Mouse (Mus musculus) adrenal gland, adult 10 weeks (tissue): ENCODE data around the gene Olfr613. TPM values are rescaled to one million over a fixed set of nuclear protein-coding genes. Genes with fewer than 3 reads are reported as not detected.

ENCODE experiments used
- polyA plus RNA-seq: library from polyadenylated mRNA; stranded (reverse); fragments of 350-450 nt; fragmentation: Illumina TruSeq; extraction: RNeasy Lipid Tissue Mini Kit (QIAGEN cat#74804); gene quantifications from one replicate; pipeline ENCODE4 v1.2.3, GENCODE M21; 2014; ENCODE audit warnings: low read depth, low replicate concordance

Gene Olfr613
- polyA plus RNA-seq: not detected

DNA sequence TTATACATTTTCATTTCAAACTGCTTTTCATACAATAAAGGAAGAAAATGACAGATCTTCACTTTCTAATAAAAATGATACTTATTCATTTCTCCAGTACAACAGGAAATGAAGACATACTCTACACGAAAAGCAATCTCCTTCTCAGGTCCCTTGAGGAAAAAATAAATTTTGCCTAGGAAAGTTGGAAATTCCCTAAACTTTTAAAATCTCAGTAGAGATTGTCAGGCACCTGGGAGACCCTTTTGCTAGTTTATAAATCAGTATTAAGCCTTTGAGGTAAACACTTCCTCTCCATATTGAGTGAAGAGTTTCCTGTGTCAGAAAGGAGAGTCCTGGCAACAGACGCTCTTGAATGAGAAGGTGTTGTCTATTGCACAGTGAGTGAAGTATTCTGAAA is at the start of gene Olfr613:
Gene Olfr613, plus strand, starts transcription at position 301 of the 400 bp plus-strand sequence.

DNA sequence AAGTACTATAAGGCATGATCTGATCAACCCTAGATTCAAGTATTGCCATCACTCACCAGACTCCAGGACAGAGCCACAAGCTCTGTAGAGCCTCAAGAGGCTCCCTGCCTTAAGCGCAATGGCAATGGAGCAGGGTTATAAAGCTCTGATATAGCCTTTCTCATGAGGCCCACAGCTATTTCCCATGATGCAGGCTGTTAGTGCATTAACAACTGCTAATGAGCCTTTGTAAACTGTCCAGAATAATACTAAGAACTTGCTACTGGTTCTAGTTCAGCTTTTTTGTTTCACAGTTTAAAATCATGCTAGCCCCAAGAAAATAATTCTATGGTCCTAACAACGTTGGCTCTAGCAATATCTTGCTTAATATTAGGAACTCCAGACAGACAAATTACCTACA is 35.9 kb upstream of the Olfr613 start, which contains the start of gene Olfr610:
Gene Olfr610, minus strand, starts transcription at position 101 of the 400 bp plus-strand sequence.

DNA sequence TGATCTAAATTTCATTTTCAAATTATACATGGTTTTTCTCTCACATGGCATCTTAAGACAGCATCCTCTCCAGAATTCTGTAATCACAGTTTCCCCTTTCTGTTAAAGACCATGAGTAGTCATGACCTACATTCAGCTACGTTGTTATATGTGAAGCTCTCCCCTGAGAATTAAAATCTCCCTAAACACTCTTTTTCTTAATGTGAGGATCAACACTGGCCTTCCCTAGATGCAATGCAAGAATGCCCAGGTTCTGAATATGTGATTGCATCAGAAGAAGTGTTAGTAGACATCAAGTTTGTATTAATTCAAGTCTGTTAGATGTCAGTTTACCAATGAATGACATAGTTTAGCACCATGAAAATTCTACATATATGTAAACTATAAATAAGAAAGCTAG is 27.1 kb upstream of the Olfr613 start, which contains the start of gene Olfr611:
Gene Olfr611, minus strand, starts transcription at position 101 of the 400 bp plus-strand sequence.

DNA sequence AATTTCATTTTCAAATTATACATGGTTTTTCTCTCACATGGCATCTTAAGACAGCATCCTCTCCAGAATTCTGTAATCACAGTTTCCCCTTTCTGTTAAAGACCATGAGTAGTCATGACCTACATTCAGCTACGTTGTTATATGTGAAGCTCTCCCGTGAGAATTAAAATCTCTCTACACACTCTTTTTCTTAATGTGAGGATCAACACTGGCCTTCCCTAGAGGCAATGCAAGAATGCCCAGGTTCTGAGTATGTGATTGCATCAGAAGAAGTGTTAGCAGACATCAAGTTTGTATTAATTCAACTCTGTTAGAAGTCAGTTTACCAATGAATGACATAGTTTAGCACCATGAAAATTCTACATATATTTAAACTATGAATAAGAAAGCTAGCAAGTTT is 5.3 kb upstream of the Olfr613 start, which contains the start of gene Olfr612:
Gene Olfr612, minus strand, starts transcription at position 101 of the 400 bp plus-strand sequence.

DNA sequence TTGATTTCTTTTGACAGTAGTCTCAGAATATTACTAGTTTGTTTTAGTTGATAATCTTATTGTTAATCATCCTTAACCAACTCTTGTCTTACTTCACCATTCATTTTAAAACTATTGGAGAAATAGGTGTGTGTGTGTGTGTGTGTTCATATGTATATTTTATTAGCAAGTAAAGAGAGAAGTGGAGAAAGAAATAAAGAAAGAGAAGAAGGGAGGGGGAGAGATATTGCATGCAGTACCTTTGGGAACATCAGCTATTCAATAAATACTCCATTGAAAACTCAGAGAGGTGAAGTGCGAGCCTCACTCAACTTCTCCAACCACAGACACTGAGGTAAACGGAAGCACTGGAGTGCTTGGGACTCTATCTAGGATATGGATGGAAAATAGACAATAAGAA is 7.9 kb downstream of the Olfr613 start, which contains the start of gene Olfr615:
Gene Olfr615, plus strand, starts transcription at position 301 of the 400 bp plus-strand sequence.

DNA sequence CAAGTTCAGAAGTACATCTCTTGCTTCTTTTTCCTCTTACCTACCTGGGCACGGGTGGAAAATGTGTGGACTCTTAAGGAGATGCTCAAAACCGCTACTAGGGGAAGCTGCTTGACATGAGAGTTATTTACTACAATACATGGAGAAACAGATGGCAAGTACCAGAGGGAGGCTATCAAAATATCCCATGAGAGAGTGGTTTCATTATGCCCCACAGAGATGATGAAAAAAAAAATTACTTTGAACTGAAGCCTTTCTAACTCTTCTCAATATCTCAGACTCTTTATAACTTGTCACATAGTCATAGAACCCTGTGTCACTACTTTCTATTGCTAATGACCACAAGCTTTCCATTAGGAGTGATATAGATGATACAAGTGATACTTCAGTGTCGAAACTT is 21.2 kb downstream of the Olfr613 start, which contains the start of gene Olfr616:
Gene Olfr616, minus strand, starts transcription at position 101 of the 400 bp plus-strand sequence.

DNA sequence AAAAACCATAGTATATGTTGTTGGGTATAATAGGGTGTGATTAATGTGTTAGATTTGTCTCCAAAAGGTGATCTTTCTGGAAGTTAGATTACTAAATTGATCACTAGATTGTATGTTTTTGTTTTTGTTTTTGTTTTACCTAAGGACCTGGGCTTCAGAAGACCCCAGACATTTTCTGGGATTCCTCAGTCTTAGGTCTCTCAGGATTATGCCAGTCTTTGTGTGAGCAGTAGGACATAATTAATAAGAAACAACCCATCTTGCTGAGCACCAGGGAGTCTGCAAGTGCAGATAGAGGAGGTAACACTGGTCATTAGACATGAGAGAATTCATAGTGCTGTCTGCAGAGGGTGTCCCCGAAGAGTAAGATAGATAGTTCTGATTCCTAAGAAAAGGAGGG is 24.9 kb downstream of the Olfr613 start, which contains the start of gene Olfr617:
Gene Olfr617, plus strand, starts transcription at position 301 of the 400 bp plus-strand sequence.

DNA sequence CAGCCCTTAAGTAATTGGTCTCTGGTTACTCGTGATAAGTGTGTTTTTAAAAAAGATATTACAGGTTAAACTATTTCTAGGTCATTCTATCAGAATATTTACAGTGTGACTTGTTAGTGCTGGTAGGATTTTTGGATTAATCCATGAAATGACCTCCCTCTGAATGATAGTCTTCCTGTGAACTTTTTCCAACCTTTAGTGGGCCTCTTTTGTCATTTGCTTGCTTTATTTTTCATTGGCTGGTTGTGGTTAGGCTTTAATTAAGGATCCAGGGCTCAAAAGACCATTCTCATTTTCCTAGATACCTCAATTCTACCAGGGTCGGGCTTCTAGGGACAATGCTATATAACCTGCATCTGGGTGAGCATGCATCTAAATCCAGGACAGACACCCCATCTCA is 41.9 kb downstream of the Olfr613 start, which contains the start of gene Olfr618:
Gene Olfr618, plus strand, starts transcription at position 301 of the 400 bp plus-strand sequence.

DNA sequence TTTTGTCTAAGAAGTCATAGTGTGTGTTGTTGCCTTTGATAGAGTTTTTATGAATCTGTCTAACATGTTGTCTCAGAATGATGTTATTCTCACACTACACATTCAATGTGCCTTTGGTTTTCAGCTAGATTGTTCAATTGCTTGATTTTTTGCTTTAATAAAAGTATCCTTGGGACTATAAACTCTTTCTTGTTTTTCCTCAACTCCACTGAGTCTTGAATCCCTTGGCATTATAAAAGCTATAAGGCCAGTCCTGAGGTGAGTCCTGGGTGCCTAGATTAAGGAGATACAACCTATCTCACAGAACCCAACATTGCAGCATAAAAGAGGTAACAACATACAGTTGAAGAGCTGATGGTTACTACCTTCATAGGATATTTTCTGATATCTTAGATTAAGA is 52.4 kb downstream of the Olfr613 start, which contains the start of gene Olfr619:
Gene Olfr619, plus strand, starts transcription at position 301 of the 400 bp plus-strand sequence.

Other genes with a start within 250 kb of the Olfr613 start
- not detected for gene Olfr596, start 242.4 kb upstream of the Olfr613 start, polyA plus RNA-seq
- gene Olfr597, start 231.8 kb upstream of the Olfr613 start, polyA plus RNA-seq: not detected
- not detected for gene Olfr598, start 224.5 kb upstream of the Olfr613 start, polyA plus RNA-seq
- not detected for gene Olfr599, start 212.2 kb upstream of the Olfr613 start, polyA plus RNA-seq
- gene Olfr600, start 198.4 kb upstream of the Olfr613 start, polyA plus RNA-seq: not detected
- not detected for gene Olfr601, start 185.4 kb upstream of the Olfr613 start, polyA plus RNA-seq
- not detected for gene Olfr603, start 161.9 kb upstream of the Olfr613 start, polyA plus RNA-seq
- gene Usp17lc, start 133.0 kb upstream of the Olfr613 start, polyA plus RNA-seq: not detected
- not detected for gene Olfr605, start 102.6 kb upstream of the Olfr613 start, polyA plus RNA-seq
- not detected for gene Olfr606, start 99.0 kb upstream of the Olfr613 start, polyA plus RNA-seq
- not detected for gene Olfr607, start 83.9 kb upstream of the Olfr613 start, polyA plus RNA-seq
- gene Olfr608, start 78.2 kb upstream of the Olfr613 start, polyA plus RNA-seq: not detected
- gene Olfr609, start 50.0 kb upstream of the Olfr613 start, polyA plus RNA-seq: not detected
- gene Olfr610, start 36.0 kb upstream of the Olfr613 start, polyA plus RNA-seq: not detected
- gene Olfr611, start 27.2 kb upstream of the Olfr613 start, polyA plus RNA-seq: not detected
- not detected for gene Olfr612, start 5.4 kb upstream of the Olfr613 start, polyA plus RNA-seq
- gene Olfr615, start 8.0 kb downstream of the Olfr613 start, polyA plus RNA-seq: not detected
- not detected for gene Olfr616, start 21.1 kb downstream of the Olfr613 start, polyA plus RNA-seq
- gene Olfr617, start 25.0 kb downstream of the Olfr613 start, polyA plus RNA-seq: not detected
- gene Olfr618, start 42.0 kb downstream of the Olfr613 start, polyA plus RNA-seq: not detected
- not detected for gene Olfr619, start 52.5 kb downstream of the Olfr613 start, polyA plus RNA-seq
- not detected for gene Olfr620, start 64.5 kb downstream of the Olfr613 start, polyA plus RNA-seq
- gene Olfr622, start 94.6 kb downstream of the Olfr613 start, polyA plus RNA-seq: not detected
- not detected for gene Olfr623, start 115.6 kb downstream of the Olfr613 start, polyA plus RNA-seq
- gene Olfr624, start 123.1 kb downstream of the Olfr613 start, polyA plus RNA-seq: 0.12 TPM
- gene Olfr625-ps1, start 134.6 kb downstream of the Olfr613 start, polyA plus RNA-seq: not detected
- gene Olfr243, start 166.6 kb downstream of the Olfr613 start, polyA plus RNA-seq: not detected
- not detected for gene Olfr628, start 182.3 kb downstream of the Olfr613 start, polyA plus RNA-seq
- gene Olfr629, start 196.9 kb downstream of the Olfr613 start, polyA plus RNA-seq: not detected
- not detected for gene Olfr630, start 209.3 kb downstream of the Olfr613 start, polyA plus RNA-seq
- not detected for gene Olfr69, start 223.5 kb downstream of the Olfr613 start, polyA plus RNA-seq
- gene Olfr68, start 231.6 kb downstream of the Olfr613 start, polyA plus RNA-seq: not detected
- not detected for gene Olfr67, start 243.7 kb downstream of the Olfr613 start, polyA plus RNA-seq